Mouse (Mus musculus): ENCODE measurements around the gene Stx6.

DNA sequence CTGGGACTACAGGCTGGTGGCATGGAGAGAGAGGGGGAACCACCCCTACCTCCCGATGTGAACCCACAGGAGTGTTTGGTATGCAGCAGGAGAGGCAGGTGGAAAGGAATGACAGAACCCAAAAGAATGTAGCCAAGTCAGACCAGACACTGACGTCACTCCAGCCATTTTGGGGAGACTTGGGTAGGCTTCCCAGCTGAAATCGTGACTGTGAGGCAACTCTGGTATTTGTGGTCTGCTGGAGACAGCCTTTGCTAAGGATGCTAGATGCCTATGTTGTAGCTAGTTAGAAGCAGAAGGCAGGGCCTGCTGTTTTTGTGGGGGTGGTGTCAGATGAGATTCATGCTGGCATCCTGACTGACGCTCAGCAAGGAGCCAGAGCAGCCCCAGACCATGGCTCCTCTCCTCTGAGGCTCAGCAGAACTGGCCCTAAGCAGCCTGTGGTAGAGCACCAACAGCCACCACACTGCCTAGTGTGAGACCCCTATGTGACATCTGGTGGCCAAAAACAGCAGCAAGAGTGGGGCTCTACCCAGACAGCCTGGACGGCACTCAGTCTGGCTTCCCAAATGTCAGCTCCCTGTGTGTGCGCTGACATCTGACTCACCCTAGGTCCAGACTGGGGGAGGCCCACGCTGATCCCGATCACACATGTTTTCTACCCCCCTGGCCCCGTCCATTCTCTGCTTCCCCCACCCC is 56.7 kb downstream of the Stx6 start:
- no peak for TF ChIP-seq POLR2A (IDR thresholded peaks at IDR 0.05; ENCODE audit: low read depth, low read length)
- no peak for TF ChIP-seq KAT2A (IDR thresholded peaks at IDR 0.05; ENCODE audit: insufficient replicate concordance, low read length)
- no peak for TF ChIP-seq USF1 (IDR thresholded peaks at IDR 0.05; ENCODE audit: low read depth, low read length)
- TF ChIP-seq RCOR1 (conservative IDR thresholded peaks at IDR 0.05; ENCODE audit: low read depth, low read length): no peak
- TF ChIP-seq BHLHE40 (IDR thresholded peaks at IDR 0.05; ENCODE audit: low read depth, low read length): no peak
- no peak for TF ChIP-seq MAFK (IDR thresholded peaks at IDR 0.05; ENCODE audit: insufficient replicate concordance, low read length)
- peak in 1 of 2 experiments; percentile 57; a peak in 2 of 4 replicates for TF ChIP-seq CTCF (conservative IDR thresholded peaks at IDR 0.05 in 1 of 2, IDR thresholded peaks at IDR 0.05 in 1 of 2; ENCODE audit: low read depth in 2 of 2, low read length in 2 of 2)
- no peak for TF ChIP-seq GABPA (IDR thresholded peaks at IDR 0.05; ENCODE audit: insufficient replicate concordance, low read depth, low read length)
- no peak for TF ChIP-seq JUND (conservative IDR thresholded peaks at IDR 0.05; ENCODE audit: low read depth, low read length)
